Mouse (Mus musculus) cerebellum, adult 2 months (tissue): ENCODE measurements around the gene Lrrc46. TPM values are rescaled to one million over a fixed set of nuclear protein-coding genes. Genes with fewer than 3 reads are reported as not detected.

ENCODE experiments used
- DNase-seq, 2 experiments: peaks; one replicate each; pipeline ENCODE4 v3.0.0; 2021
- H3K27ac ChIP-seq: fragments of 200-500 bp; 2 replicates; pipeline ENCODE4 v1.5.1; 2012; ENCODE audit warnings: low read length, control low read depth, inconsistent platforms; ENCODE audit not compliant: insufficient read depth
- H3K27me3 ChIP-seq: fragments of 200-500 bp; 2 replicates; pipeline ENCODE4 v1.6.1; 2012; ENCODE audit warnings: inconsistent platforms, mild to moderate bottlenecking, low read length, moderate library complexity; ENCODE audit not compliant: control insufficient read depth, insufficient read depth
- H3K4me1 ChIP-seq: fragments of 200-500 bp; 2 replicates; pipeline ENCODE4 v1.6.1; 2011; ENCODE audit warnings: low read length; ENCODE audit not compliant: control insufficient read depth, insufficient read depth
- H3K4me3 ChIP-seq: fragments of 200-500 bp; replicated peaks from 2 replicates; pipeline ENCODE3; 2011; ENCODE audit warnings: mild to moderate bottlenecking, low read depth, low read length, control low read depth; ENCODE audit not compliant: insufficient read depth
- CTCF ChIP-seq: fragments of 200-500 bp; IDR thresholded peaks from 2 replicates; pipeline ENCODE4 v1.5.1; 2011; ENCODE audit warnings: low read depth, mild to moderate bottlenecking, control low read depth, low read length, moderate library complexity, borderline replicate concordance; ENCODE audit not compliant: insufficient read depth
- POLR2A ChIP-seq: fragments of 200-500 bp; IDR thresholded peaks from 2 replicates; pipeline ENCODE4 v1.6.1; 2011; ENCODE audit warnings: low read length, control low read depth, borderline replicate concordance; ENCODE audit not compliant: insufficient read depth
- WGBS: fragments of 180-500 bp; shearing (Covaris S2); methylation state at CpG from one replicate; pipeline ENCODE4 v1.1.7; 2018; 5-methylcytosine and 5-hydroxymethylcytosine counted together
- polyA plus RNA-seq: library from polyadenylated mRNA; depleted of rRNA; stranded (reverse); fragments of >200 nt; gene quantifications from 2 replicates; pipeline ENCODE4 v1.2.3, GENCODE M21; 2012; rRNA removed

Lrrc46 gene
- polyA plus RNA-seq, 1 experiment, result 1.4 TPM

GRCm38 (mm10) chr11:96984903-96985302, 56.3 kb downstream of the Lrrc46 start:
- Histone ChIP-seq H3K27me3 (no peaks in the 10 kb centered on the region), H3K4me3 (no peak overlapping the region), H3K27ac (no peak overlapping the region), H3K4me1 (no peaks in the 10 kb centered on the region)
- no peak for TF ChIP-seq CTCF
- no peak for TF ChIP-seq POLR2A
- no peak for DNase-seq
- 31% methylated on average over 4 of the region's 4 CpGs for WGBS

Other genes with a start within 250 kb of the Lrrc46 start
- gene Nfe2l1, start 211.4 kb downstream of the Lrrc46 start, polyA plus RNA-seq, result 183 and 215 TPM in 2 replicates
- gene Copz2, start 191.5 kb downstream of the Lrrc46 start, polyA plus RNA-seq, result 9.5 and 10.9 TPM in 2 replicates
- gene Cdk5rap3, start 124.9 kb downstream of the Lrrc46 start, polyA plus RNA-seq, result 40.7 and 41.2 TPM in 2 replicates
- gene Prr15l, start 113.3 kb downstream of the Lrrc46 start, polyA plus RNA-seq, result not detected in 2 replicates
- gene Pnpo, start 97.4 kb downstream of the Lrrc46 start, polyA plus RNA-seq, result 55.4 and 59.5 TPM in 2 replicates
- 15.4 and 18.4 TPM in 2 replicates for gene Sp2, start 58.4 kb downstream of the Lrrc46 start, polyA plus RNA-seq
- gene Sp6, start 28.0 kb downstream of the Lrrc46 start, polyA plus RNA-seq, result 1.4 and 2.1 TPM in 2 replicates
- 12.2 and 13.9 TPM in 2 replicates for gene Scrn2, start 11.5 kb downstream of the Lrrc46 start, polyA plus RNA-seq
- 83.5 and 88.5 TPM in 2 replicates for gene Mrpl10, start 153 bp upstream of the Lrrc46 start, polyA plus RNA-seq
- 25.5 and 26.5 TPM in 2 replicates for gene Osbpl7, start 9.2 kb upstream of the Lrrc46 start, polyA plus RNA-seq
- 0.03 TPM in 2 replicates for gene Tbx21, start 73.9 kb upstream of the Lrrc46 start, polyA plus RNA-seq
- 94.3 and 97.7 TPM in 2 replicates for gene Tbkbp1, start 110.1 kb upstream of the Lrrc46 start, polyA plus RNA-seq
- 82.0 and 83.9 TPM in 2 replicates for gene Kpnb1, start 146.5 kb upstream of the Lrrc46 start, polyA plus RNA-seq
- 97.4 and 103 TPM in 2 replicates for gene Npepps, start 239.2 kb upstream of the Lrrc46 start, polyA plus RNA-seq